Mouse (Mus musculus) left cerebral cortex, adult 8-10 months (tissue): ENCODE data around the gene Ptpn12. TPM values are rescaled to one million over a fixed set of nuclear protein-coding genes. Genes with fewer than 3 reads are reported as not detected.
A peak's percentile ranks its signal among the peaks of the same experiment; 100 is the strongest.

Experiments
- DNase-seq, 2 experiments: peaks; one replicate each; pipeline ENCODE4 v3.0.0; 2022; ENCODE audit warnings: low spot score in 2 of 2
- total RNA-seq, 4 experiments: library from RNA; stranded (reverse); gene quantifications; 2 replicates each; pipeline ENCODE4 v1.2.4; 2022

Gene Ptpn12
- total RNA-seq, 4 experiments from 2014 or later, result 33.5 to 42.5 (median 37.1) TPM

GRCm38 (mm10) chr5:21032626-21033025 lies 23.1 kb downstream of the Ptpn12 start:
- DNase-seq, result no peak

GRCm38 (mm10) chr5:21030226-21030625 lies 25.5 kb downstream of the Ptpn12 start:
- DNase-seq, result no peak

- no peak for DNase-seq
Observed at GRCm38 (mm10) chr5:21017075-21017474, 38.6 kb downstream of the Ptpn12 start.

GRCm38 (mm10) chr5:21010908-21011307 lies 44.8 kb downstream of the Ptpn12 start:
- no peak for DNase-seq

- no peak for DNase-seq
Observed at GRCm38 (mm10) chr5:21002723-21003122, 53.0 kb downstream of the Ptpn12 start.

GRCm38 (mm10) chr5:21001622-21002315 lies 53.9 kb downstream of the Ptpn12 start:
- no peak for DNase-seq

- no peak for DNase-seq
Observed at GRCm38 (mm10) chr5:20998427-20998826, 57.3 kb downstream of the Ptpn12 start.

- DNase-seq, result no peak
Observed at GRCm38 (mm10) chr5:20997555-20997954, 58.2 kb downstream of the Ptpn12 start.

GRCm38 (mm10) chr5:20990062-20990809 lies 65.5 kb downstream of the Ptpn12 start:
- no peak for DNase-seq

- no peak for DNase-seq
Observed at GRCm38 (mm10) chr5:20986271-20986670, 69.4 kb downstream of the Ptpn12 start.

GRCm38 (mm10) chr5:20983505-20983904 lies 72.2 kb downstream of the Ptpn12 start:
- DNase-seq, result no peak

GRCm38 (mm10) chr5:20974690-20975089 lies 81.0 kb downstream of the Ptpn12 start:
- no peak for DNase-seq

GRCm38 (mm10) chr5:20973999-20974398 lies 81.7 kb downstream of the Ptpn12 start:
- DNase-seq, result no peak

GRCm38 (mm10) chr5:20973069-20973468 lies 82.6 kb downstream of the Ptpn12 start:
- DNase-seq, result no peak

GRCm38 (mm10) chr5:20968963-20969362 lies 86.7 kb downstream of the Ptpn12 start:
- peak in 1 of 2 experiments; percentile 20 for DNase-seq

GRCm38 (mm10) chr5:20968493-20968892 lies 87.2 kb downstream of the Ptpn12 start:
- DNase-seq, result no peak

GRCm38 (mm10) chr5:20967942-20968341 lies 87.8 kb downstream of the Ptpn12 start:
- no peak for DNase-seq

GRCm38 (mm10) chr5:20964446-20964845 lies 91.3 kb downstream of the Ptpn12 start:
- DNase-seq, result no peak

- DNase-seq, result no peak
Observed at GRCm38 (mm10) chr5:20963295-20963694, 92.4 kb downstream of the Ptpn12 start.

- no peak for DNase-seq
Observed at GRCm38 (mm10) chr5:20960927-20961326, 94.8 kb downstream of the Ptpn12 start.

- no peak for DNase-seq
Observed at GRCm38 (mm10) chr5:20956298-20956697, 99.4 kb downstream of the Ptpn12 start, which contains the start of gene Rsbn1l. Gene Rsbn1l, minus strand, starts transcription at chr5:20956398.

- DNase-seq, result no peak
Observed at GRCm38 (mm10) chr5:20955114-20955835, 100.4 kb downstream of the Ptpn12 start.
